Mouse (Mus musculus) forebrain, embryonic 16.5 days (tissue): Measurements from ENCODE around the gene Hsd17b10. TPM values are rescaled to one million over a fixed set of nuclear protein-coding genes. Genes with fewer than 3 reads are reported as not detected.

ENCODE experiments used
- ATAC-seq: fragments of 200-750 bp; cut with Nextera tagmentation; 2 replicates; pipeline ENCODE4 v1.8.0; 2017; ENCODE audit warnings: mild to moderate bottlenecking, moderate library complexity
- H3K27ac ChIP-seq: fragments of 300-500 bp; sonication (generic); 2 replicates; pipeline ENCODE4 v1.5.1; 2014; ENCODE audit warnings: low read length, control low read depth
- H3K27me3 ChIP-seq: fragments of 300-500 bp; sonication (generic); replicated peaks from 2 replicates; pipeline ENCODE4 v1.6.1; 2014; ENCODE audit warnings: low read length; ENCODE audit not compliant: control insufficient read depth, insufficient read depth
- H3K36me3 ChIP-seq: fragments of 300-500 bp; sonication (generic); 2 replicates; pipeline ENCODE4 v1.6.1; 2014; ENCODE audit not compliant: control insufficient read depth, insufficient read depth
- H3K4me1 ChIP-seq: fragments of 300-500 bp; sonication (generic); replicated peaks from 2 replicates; pipeline ENCODE4 v1.6.1; 2014; ENCODE audit warnings: low read length; ENCODE audit not compliant: control insufficient read depth, insufficient read depth
- H3K4me2 ChIP-seq: fragments of 300-500 bp; sonication (generic); 2 replicates; pipeline ENCODE4 v1.6.1; 2014; ENCODE audit warnings: mild to moderate bottlenecking, low read length, control low read depth
- H3K4me3 ChIP-seq: fragments of 300-500 bp; sonication (generic); replicated peaks from 2 replicates; pipeline ENCODE4 v1.5.1; 2014; ENCODE audit warnings: mild to moderate bottlenecking, low read length, control low read depth
- H3K9ac ChIP-seq: fragments of 300-500 bp; sonication (generic); replicated peaks from 2 replicates; pipeline ENCODE4 v1.6.1; 2014; ENCODE audit warnings: low read depth, low read length, control low read depth
- H3K9me3 ChIP-seq: fragments of 300-500 bp; sonication (generic); 2 replicates; pipeline ENCODE4 v1.6.1; 2016; ENCODE audit warnings: low read length; ENCODE audit not compliant: control insufficient read depth
- WGBS: fragments of 180-500 bp; shearing (Covaris S2); extraction: QIAGEN DNeasy Blood & Tissue Kit; methylation state at CpG from one replicate; pipeline ENCODE4 v1.1.7; 2014; 5-methylcytosine and 5-hydroxymethylcytosine counted together
- polyA plus RNA-seq: library from polyadenylated mRNA; unstranded; fragments of >200 nt; fragmentation: Nextera tagmentation; extraction: Ambion mirVana; gene quantifications from 2 replicates; pipeline ENCODE4 v1.2.1, GENCODE M21; 2015

The Hsd17b10 gene
- polyA plus RNA-seq, 1 experiment from 2014 or later, result 120 TPM

- 84% methylated on average over 2 of the region's 2 CpGs for WGBS
- no peak overlapping the region for H3K27ac ChIP-seq
- peaks cover 9% of the 10 kb centered on the region for H3K4me1 ChIP-seq
- H3K4me3 ChIP-seq, result no peak overlapping the region
- H3K27me3 ChIP-seq, result no peaks in the 10 kb centered on the region; the same call in 1 of the 2 replicates
- no peak overlapping the region for H3K4me2 ChIP-seq
- peaks cover 2% of the 10 kb centered on the region; the same call in 1 of the 2 replicates for H3K36me3 ChIP-seq
- no peaks in the 10 kb centered on the region for H3K9me3 ChIP-seq
- no peak for ATAC-seq
- no peak overlapping the region for H3K9ac ChIP-seq
Measured at GRCm38 (mm10) chrX:152019294-152019693, 17.6 kb downstream of the Hsd17b10 start.

- Histone ChIP-seq H3K4me2 (no peak overlapping the region), H3K27me3 (peaks cover 3% of the 10 kb centered on the region; the same call in 1 of the 2 replicates), H3K4me3 (no peak overlapping the region), H3K4me1 (no peaks in the 10 kb centered on the region), H3K36me3 (peaks cover 4% of the 10 kb centered on the region; the same call in 1 of the 2 replicates), H3K9me3 (no peaks in the 10 kb centered on the region), H3K9ac (no peak overlapping the region), H3K27ac (no peak overlapping the region)
- ATAC-seq, result no peak
Measured at GRCm38 (mm10) chrX:152039865-152040264, 38.2 kb downstream of the Hsd17b10 start.

- Histone ChIP-seq H3K9me3 (no peaks in the 10 kb centered on the region), H3K27ac (no peak overlapping the region), H3K4me3 (no peak overlapping the region), H3K4me1 (no peaks in the 10 kb centered on the region), H3K36me3 (peaks cover 6% of the 10 kb centered on the region; the same call in 1 of the 2 replicates), H3K4me2 (no peak overlapping the region), H3K27me3 (peaks cover 3% of the 10 kb centered on the region; the same call in 1 of the 2 replicates), H3K9ac (no peak overlapping the region)
- no peak for ATAC-seq
Measured at GRCm38 (mm10) chrX:152047230-152047629, 45.6 kb downstream of the Hsd17b10 start.

- H3K9me3 ChIP-seq, result no peaks in the 10 kb centered on the region
- H3K4me3 ChIP-seq, result no peak overlapping the region
- ATAC-seq, result no peak
- no peak overlapping the region for H3K9ac ChIP-seq
- no peak overlapping the region for H3K27ac ChIP-seq
- H3K36me3 ChIP-seq, result peaks cover 6% of the 10 kb centered on the region; the same call in 1 of the 2 replicates
- H3K27me3 ChIP-seq, result no peaks in the 10 kb centered on the region; the same call in 1 of the 2 replicates
- 76% methylated on average over 3 of the region's 3 CpGs for WGBS
- H3K4me1 ChIP-seq, result no peaks in the 10 kb centered on the region
- H3K4me2 ChIP-seq, result no peak overlapping the region
Measured at GRCm38 (mm10) chrX:152052546-152052945, 50.9 kb downstream of the Hsd17b10 start.

Other genes with a start within 250 kb of the Hsd17b10 start
- gene Huwe1, start 201.0 kb upstream of the Hsd17b10 start, polyA plus RNA-seq, result 62.4 and 65.5 TPM in 2 replicates
- 1.7 and 2.6 TPM in 2 replicates for gene Ribc1, start 14.4 kb downstream of the Hsd17b10 start, polyA plus RNA-seq
- 99.2 and 109 TPM in 2 replicates for gene Smc1a, start 14.6 kb downstream of the Hsd17b10 start, polyA plus RNA-seq
- 4.1 and 5.8 TPM in 2 replicates for gene Iqsec2, start 142.4 kb downstream of the Hsd17b10 start, polyA plus RNA-seq
- 38.3 and 38.6 TPM in 2 replicates for gene Kdm5c, start 231.2 kb downstream of the Hsd17b10 start, polyA plus RNA-seq